Mouse (Mus musculus): ENCODE results near the gene Ifna12. TPM values are rescaled to one million over a fixed set of nuclear protein-coding genes. Genes with fewer than 3 reads are reported as not detected.
"Not testable (repeated sequence)": the region's sequence is repeated elsewhere in the genome, so short reads cannot be mapped to it uniquely, and the experiment has no call there.

Ifna12 gene
- polyA plus RNA-seq (2016; fragmentation: Nextera tagmentation; extraction: Ambion mirVana) = not detected in 2 replicates

- Histone ChIP-seq H3K4me1 (no peaks in the 10 kb centered on the region), H3K27ac (replicated peaks) (no peak within 1 kb of the TSS), H3K9me3 (replicated peaks) (no peaks in the 10 kb centered on the region), H3K4me3 (no peak within 1 kb of the TSS), H3K27me3 (ENCODE audit: low read depth, poor library complexity, severe bottlenecking) (no peaks in the 10 kb centered on the region), H3K36me3 (no peaks in the 10 kb centered on the region)
- no peak for DNase-seq (ENCODE audit: low spot score)
Observed at GRCm38 (mm10) chr4:88603276-88603675, at the start of gene Ifna12. Ifna12 (minus strand) TSS chr4:88603376.

GRCm38 (mm10) chr4:88644359-88644758, 41.2 kb upstream of the Ifna12 start, which contains the start of gene Ifna13:
Ifna13 (minus strand) TSS chr4:88644459.
- Histone ChIP-seq H3K27ac (replicated peaks) (no peak within 1 kb of the TSS), H3K4me1 (no peaks in the 10 kb centered on the region; the same call in 1 of the 2 replicates), H3K9me3 (replicated peaks) (no peaks in the 10 kb centered on the region), H3K27me3 (ENCODE audit: low read depth, poor library complexity, severe bottlenecking) (no peaks in the 10 kb centered on the region), H3K4me3 (no peak within 1 kb of the TSS), H3K36me3 (no peaks in the 10 kb centered on the region)
- 64% methylated on average over 2 of the region's 2 CpGs for WGBS
- DNase-seq (ENCODE audit: low spot score) = no peak

- no peak for DNase-seq (ENCODE audit: low spot score)
- no peaks in the 10 kb centered on the region for H3K36me3 ChIP-seq
- H3K27ac ChIP-seq (replicated peaks) = no peak overlapping the region
- no peak overlapping the region for H3K4me3 ChIP-seq
- H3K9me3 ChIP-seq (replicated peaks) = no peaks in the 10 kb centered on the region
- WGBS = 46% methylated on average over 2 of the region's 2 CpGs
- H3K27me3 ChIP-seq (ENCODE audit: low read depth, poor library complexity, severe bottlenecking) = no peaks in the 10 kb centered on the region
- H3K4me1 ChIP-seq = no peaks in the 10 kb centered on the region; the same call in 1 of the 2 replicates
Observed at GRCm38 (mm10) chr4:88642526-88642925, 39.4 kb upstream of the Ifna12 start.

- DNase-seq (ENCODE audit: low spot score) = peak; percentile 90
- H3K36me3 ChIP-seq = no peaks in the 10 kb centered on the region
- 21% methylated on average over 11 of the region's 11 CpGs for WGBS
- no peaks in the 10 kb centered on the region for H3K9me3 ChIP-seq (replicated peaks)
- peak overlapping the region; percentile 35 for H3K4me3 ChIP-seq
- H3K27me3 ChIP-seq (ENCODE audit: low read depth, poor library complexity, severe bottlenecking) = no peaks in the 10 kb centered on the region
- H3K27ac ChIP-seq (replicated peaks) = no peak overlapping the region
- H3K4me1 ChIP-seq = no peaks in the 10 kb centered on the region; the same call in 1 of the 2 replicates
Observed at GRCm38 (mm10) chr4:88641077-88641831, 38.1 kb upstream of the Ifna12 start.

- 0 out of 2 replicates have a peak overlapping the region, but pooled peaks have one; percentile 17 for H3K27ac ChIP-seq (replicated peaks)
- peak overlapping the region; percentile 35 for H3K4me3 ChIP-seq
- 76% methylated on average over 8 of the region's 8 CpGs for WGBS
- no peaks in the 10 kb centered on the region for H3K9me3 ChIP-seq (replicated peaks)
- DNase-seq (ENCODE audit: low spot score) = no peak
- H3K36me3 ChIP-seq = no peaks in the 10 kb centered on the region
- no peaks in the 10 kb centered on the region for H3K27me3 ChIP-seq (ENCODE audit: low read depth, poor library complexity, severe bottlenecking)
- no peaks in the 10 kb centered on the region; the same call in 1 of the 2 replicates for H3K4me1 ChIP-seq
Observed at GRCm38 (mm10) chr4:88640704-88641076, 37.5 kb upstream of the Ifna12 start.

- no peak for DNase-seq (ENCODE audit: low spot score)
Observed at GRCm38 (mm10) chr4:88634311-88634710, 31.1 kb upstream of the Ifna12 start, which contains the start of gene C87499. C87499 (minus strand) TSS chr4:88634411.

GRCm38 (mm10) chr4:88592285-88592684, 10.9 kb downstream of the Ifna12 start, which contains the start of gene Ifna9:
Ifna9 (minus strand) TSS chr4:88592385.
- H3K4me1 ChIP-seq = no peaks in the 10 kb centered on the region
- no peaks in the 10 kb centered on the region for H3K9me3 ChIP-seq (replicated peaks)
- H3K36me3 ChIP-seq = no peaks in the 10 kb centered on the region
- H3K27me3 ChIP-seq (ENCODE audit: low read depth, poor library complexity, severe bottlenecking) = no peaks in the 10 kb centered on the region
- H3K27ac ChIP-seq (replicated peaks) = no peak within 1 kb of the TSS
- H3K4me3 ChIP-seq = no peak within 1 kb of the TSS
- DNase-seq (ENCODE audit: low spot score) = no peak
- 90% methylated on average over 1 of the region's 1 CpGs for WGBS

More at GRCm38 (mm10) chr4:88634311-88634710, 31.1 kb upstream of the Ifna12 start, which contains the start of gene C87499:
- H3K27me3 ChIP-seq (ENCODE audit: low read depth, poor library complexity, severe bottlenecking) = no peaks in the 10 kb centered on the region
- H3K36me3 ChIP-seq = no peaks in the 10 kb centered on the region
- H3K4me3 ChIP-seq = no peak within 1 kb of the TSS
- no peak within 1 kb of the TSS for H3K27ac ChIP-seq (replicated peaks)
- no peaks in the 10 kb centered on the region for H3K4me1 ChIP-seq
- WGBS = 88% methylated on average over 4 of the region's 4 CpGs
- no peaks in the 10 kb centered on the region for H3K9me3 ChIP-seq (replicated peaks)

- no peak within 1 kb of the TSS for H3K27ac ChIP-seq (replicated peaks)
- H3K27me3 ChIP-seq (ENCODE audit: low read depth, poor library complexity, severe bottlenecking) = no peaks in the 10 kb centered on the region
- no peaks in the 10 kb centered on the region for H3K4me1 ChIP-seq
- H3K36me3 ChIP-seq = no peaks in the 10 kb centered on the region
- H3K4me3 ChIP-seq = no peak within 1 kb of the TSS
- 81% methylated on average over 1 of the region's 1 CpGs for WGBS
- no peaks in the 10 kb centered on the region for H3K9me3 ChIP-seq (replicated peaks)
- DNase-seq (ENCODE audit: low spot score) = no peak
Observed at GRCm38 (mm10) chr4:88571698-88572097, 31.5 kb downstream of the Ifna12 start, which contains the start of gene Ifna14. Ifna14 (minus strand) TSS chr4:88571798.

GRCm38 (mm10) chr4:88561791-88562190, 41.4 kb downstream of the Ifna12 start:
- no peak for DNase-seq (ENCODE audit: low spot score)
- 92% methylated on average over 1 of the region's 1 CpGs for WGBS

GRCm38 (mm10) chr4:88558145-88558544, 45.0 kb downstream of the Ifna12 start, which contains the start of gene Ifna15:
Ifna15 (minus strand) TSS chr4:88558245.
- H3K27ac ChIP-seq (replicated peaks); H3K36me3 ChIP-seq; H3K4me1 ChIP-seq; H3K27me3 ChIP-seq (ENCODE audit: low read depth, poor library complexity, severe bottlenecking); DNase-seq (ENCODE audit: low spot score); H3K9me3 ChIP-seq (replicated peaks); H3K4me3 ChIP-seq: not testable (repeated sequence)

More at GRCm38 (mm10) chr4:88561791-88562190, 41.4 kb downstream of the Ifna12 start:
- Histone ChIP-seq H3K27me3 (ENCODE audit: low read depth, poor library complexity, severe bottlenecking) (no peaks in the 10 kb centered on the region), H3K27ac (replicated peaks) (no peak overlapping the region), H3K4me3 (no peak overlapping the region), H3K4me1 (no peaks in the 10 kb centered on the region), H3K36me3 (no peaks in the 10 kb centered on the region), H3K9me3 (replicated peaks) (no peaks in the 10 kb centered on the region)

Other genes with a start within 250 kb of the Ifna12 start
- 3.7 and 4.3 TPM in 2 replicates for gene Hacd4, start 164.4 kb downstream of the Ifna12 start, polyA plus RNA-seq (2016; fragmentation: Nextera tagmentation; extraction: Ambion mirVana)
- gene Ifnb1, start 80.6 kb downstream of the Ifna12 start, polyA plus RNA-seq (2016; fragmentation: Nextera tagmentation; extraction: Ambion mirVana) = not detected in 2 replicates
- not detected in 2 replicates for gene Ifna15, start 45.1 kb downstream of the Ifna12 start, polyA plus RNA-seq (2016; fragmentation: Nextera tagmentation; extraction: Ambion mirVana)
- not detected in 2 replicates for gene Ifna14, start 31.6 kb downstream of the Ifna12 start, polyA plus RNA-seq (2016; fragmentation: Nextera tagmentation; extraction: Ambion mirVana)
- not detected in 2 replicates for gene Ifna9, start 11.0 kb downstream of the Ifna12 start, polyA plus RNA-seq (2016; fragmentation: Nextera tagmentation; extraction: Ambion mirVana)
- not detected in 2 replicates for gene C87499, start 31.0 kb upstream of the Ifna12 start, polyA plus RNA-seq (2016; fragmentation: Nextera tagmentation; extraction: Ambion mirVana)
- gene Ifna13, start 41.1 kb upstream of the Ifna12 start, polyA plus RNA-seq (2016; fragmentation: Nextera tagmentation; extraction: Ambion mirVana) = not detected in 2 replicates
- gene Ifna16, start 73.5 kb upstream of the Ifna12 start, polyA plus RNA-seq (2016; fragmentation: Nextera tagmentation; extraction: Ambion mirVana) = not detected in 2 replicates
- not detected in 2 replicates for gene Ifna2, start 80.5 kb upstream of the Ifna12 start, polyA plus RNA-seq (2016; fragmentation: Nextera tagmentation; extraction: Ambion mirVana)
- not detected in 2 replicates for gene Ifnab, start 88.0 kb upstream of the Ifna12 start, polyA plus RNA-seq (2016; fragmentation: Nextera tagmentation; extraction: Ambion mirVana)
- gene Gm26566, start 118.4 kb upstream of the Ifna12 start, polyA plus RNA-seq (2016; fragmentation: Nextera tagmentation; extraction: Ambion mirVana) = 0.80 and 1.1 TPM in 2 replicates
- gene Klhl9, start 119.1 kb upstream of the Ifna12 start, polyA plus RNA-seq (2016; fragmentation: Nextera tagmentation; extraction: Ambion mirVana) = 95.6 and 111 TPM in 2 replicates
- gene Gm13271, start 151.5 kb upstream of the Ifna12 start, polyA plus RNA-seq (2016; fragmentation: Nextera tagmentation; extraction: Ambion mirVana) = not detected in 2 replicates
- 0.19 and 0.32 TPM in 2 replicates for gene Gm13283, start 156.7 kb upstream of the Ifna12 start, polyA plus RNA-seq (2016; fragmentation: Nextera tagmentation; extraction: Ambion mirVana)
- 0.29 TPM in 1 of 2 replicates, not detected in the other for gene Gm13290, start 170.5 kb upstream of the Ifna12 start, polyA plus RNA-seq (2016; fragmentation: Nextera tagmentation; extraction: Ambion mirVana)
- not detected in 2 replicates for gene Gm13289, start 173.5 kb upstream of the Ifna12 start, polyA plus RNA-seq (2016; fragmentation: Nextera tagmentation; extraction: Ambion mirVana)
- gene Gm13272, start 176.5 kb upstream of the Ifna12 start, polyA plus RNA-seq (2016; fragmentation: Nextera tagmentation; extraction: Ambion mirVana) = not detected in 2 replicates
- gene Ifnz, start 178.8 kb upstream of the Ifna12 start, polyA plus RNA-seq (2016; fragmentation: Nextera tagmentation; extraction: Ambion mirVana) = 0.51 TPM in 1 of 2 replicates, not detected in the other
- gene Gm13276, start 182.3 kb upstream of the Ifna12 start, polyA plus RNA-seq (2016; fragmentation: Nextera tagmentation; extraction: Ambion mirVana) = not detected in 2 replicates
- not detected in 2 replicates for gene Gm13277, start 185.3 kb upstream of the Ifna12 start, polyA plus RNA-seq (2016; fragmentation: Nextera tagmentation; extraction: Ambion mirVana)
- not detected in 2 replicates for gene Gm13278, start 188.2 kb upstream of the Ifna12 start, polyA plus RNA-seq (2016; fragmentation: Nextera tagmentation; extraction: Ambion mirVana)
- gene Gm13275, start 191.1 kb upstream of the Ifna12 start, polyA plus RNA-seq (2016; fragmentation: Nextera tagmentation; extraction: Ambion mirVana) = 0.34 TPM in 1 of 2 replicates, not detected in the other
- not detected in 2 replicates for gene Gm13279, start 194.0 kb upstream of the Ifna12 start, polyA plus RNA-seq (2016; fragmentation: Nextera tagmentation; extraction: Ambion mirVana)
- gene Gm13285, start 196.3 kb upstream of the Ifna12 start, polyA plus RNA-seq (2016; fragmentation: Nextera tagmentation; extraction: Ambion mirVana) = 0.62 TPM in 1 of 2 replicates, not detected in the other
- gene Gm13287, start 199.9 kb upstream of the Ifna12 start, polyA plus RNA-seq (2016; fragmentation: Nextera tagmentation; extraction: Ambion mirVana) = not detected in 2 replicates
- 0.09 TPM in 1 of 2 replicates, not detected in the other for gene Gm13288, start 202.2 kb upstream of the Ifna12 start, polyA plus RNA-seq (2016; fragmentation: Nextera tagmentation; extraction: Ambion mirVana)
- not detected in 2 replicates for gene Ifna7, start 212.9 kb upstream of the Ifna12 start, polyA plus RNA-seq (2016; fragmentation: Nextera tagmentation; extraction: Ambion mirVana)
- gene Ifna11, start 216.6 kb upstream of the Ifna12 start, polyA plus RNA-seq (2016; fragmentation: Nextera tagmentation; extraction: Ambion mirVana) = not detected in 2 replicates
- not detected in 2 replicates for gene Ifna6, start 224.0 kb upstream of the Ifna12 start, polyA plus RNA-seq (2016; fragmentation: Nextera tagmentation; extraction: Ambion mirVana)
- not detected in 2 replicates for gene Ifna5, start 232.1 kb upstream of the Ifna12 start, polyA plus RNA-seq (2016; fragmentation: Nextera tagmentation; extraction: Ambion mirVana)
- not detected in 2 replicates for gene Ifna4, start 238.5 kb upstream of the Ifna12 start, polyA plus RNA-seq (2016; fragmentation: Nextera tagmentation; extraction: Ambion mirVana)
- gene Ifna1, start 246.7 kb upstream of the Ifna12 start, polyA plus RNA-seq (2016; fragmentation: Nextera tagmentation; extraction: Ambion mirVana) = not detected in 2 replicates

Measured in midbrain, embryonic 10.5 days (tissue).